In genomic region chr2:11494841-11495255, GRCm38 (mm10) we compare ENCODE assay signal across 11 mouse cellular contexts. TPM values are rescaled to one million over a fixed set of nuclear protein-coding genes. Genes with fewer than 3 reads are reported as not detected.
DNase-seq lines count a peak whose midpoint lies in the region; ATAC-seq lines count a peak whose summit lies in the region.
"Had no signal": no experiment of that assay in that cellular context is flagged by ENCODE, and none has a peak within 500 bp of the region (broad histone marks: within the 10 kb centered on the region; RNA-seq: fewer than 3 reads in every experiment).

No protein-coding gene starts in this region.

- H3K4me2 ChIP-seq in heart, embryonic 14.5 days (ENCODE audit: low read length), result peak overlapping the region; percentile 11; the same call in 1 of the 2 replicates
- H3K4me2 ChIP-seq: midbrain, embryonic 12.5 days had no signal

- H3K27me3 ChIP-seq in heart, embryonic 14.5 days (ENCODE audit: control insufficient read depth, insufficient read depth, low read length), result no peaks in the 10 kb centered on the region
- no peaks in the 10 kb centered on the region for H3K27me3 ChIP-seq in limb, embryonic 10.5 days (ENCODE audit: low read depth, poor library complexity, severe bottlenecking)
- H3K27me3 ChIP-seq: midbrain, embryonic 12.5 days had no signal

- no peak for ATAC-seq in heart, embryonic 14.5 days (ENCODE audit: insufficient number of reproducible peaks, insufficient read depth, low FRiP score, low read depth)
- ATAC-seq in megakaryocyte progenitor cell, adult 5-6 weeks (replicated peaks; ENCODE audit: poor library complexity), result no peak

- DNase-seq in layer of hippocampus, adult 18-20 months (ENCODE audit: low spot score in 2 of 2), result peak; percentile 18 to 47
- DNase-seq in layer of hippocampus, adult 9-10 months (ENCODE audit: low spot score), result no peak
- peak; percentile 56 for DNase-seq in cerebellum, adult 9-10 months
- DNase-seq in layer of hippocampus, postnatal 14 days (ENCODE audit: low spot score in 2 of 2), result peak; percentile 33 to 81
- DNase-seq in limb, embryonic 10.5 days (ENCODE audit: low spot score), result no peak
- DNase-seq in spleen, postnatal 14 days (ENCODE audit: low spot score in 2 of 2), result no peak

- peaks cover under 1 to 23% of the 10 kb centered on the region in 2 experiments; a peak in 3 of 4 replicates for H3K4me1 ChIP-seq in heart, embryonic 14.5 days (ENCODE audit: control insufficient read depth in 2 of 2, insufficient read depth in 2 of 2, low read length in 2 of 2)
- peaks cover under 1% of the 10 kb centered on the region for H3K4me1 ChIP-seq in limb, embryonic 10.5 days

- no peak overlapping the region for H3K9ac ChIP-seq in heart, embryonic 14.5 days (ENCODE audit: low read length)
- H3K9ac ChIP-seq: midbrain, embryonic 12.5 days had no signal

- H3K36me3 ChIP-seq in heart, embryonic 14.5 days (ENCODE audit: control insufficient read depth, insufficient read depth, low read length), result peaks cover 65% of the 10 kb centered on the region
- peaks cover 60% of the 10 kb centered on the region for H3K36me3 ChIP-seq in limb, embryonic 10.5 days
- H3K36me3 ChIP-seq: G1E had no signal

- H3K9me3 ChIP-seq in heart, embryonic 14.5 days (ENCODE audit: control insufficient read depth, low read length), result no peaks in the 10 kb centered on the region
- no peaks in the 10 kb centered on the region for H3K9me3 ChIP-seq in limb, embryonic 10.5 days (replicated peaks)
- H3K9me3 ChIP-seq: G1E; midbrain, embryonic 12.5 days had no signal

- H3K27ac ChIP-seq in heart, embryonic 14.5 days (replicated peaks in 1 of 2; ENCODE audit: control insufficient read depth in 1 of 2, insufficient read depth in 1 of 2, low read depth in 2 of 2, low read length in 2 of 2), result peak overlapping the region in 1 of 2 experiments; percentile 16; a peak in 1 of 4 replicates
- no peak overlapping the region for H3K27ac ChIP-seq in limb, embryonic 10.5 days
- H3K27ac ChIP-seq: left cerebral cortex, adult 2 months; midbrain, embryonic 12.5 days had no signal

- 63% methylated on average over 7 of the region's 7 CpGs for WGBS in heart, embryonic 14.5 days
- WGBS in limb, embryonic 10.5 days, result 78% methylated on average over 7 of the region's 7 CpGs

- H3K4me3 ChIP-seq in heart, embryonic 14.5 days (ENCODE audit: control insufficient read depth in 1 of 2, insufficient read depth in 1 of 2, low read depth in 1 of 2, low read length in 2 of 2), result no peak overlapping the region
- H3K4me3 ChIP-seq in limb, embryonic 10.5 days, result no peak overlapping the region
- H3K4me3 ChIP-seq: left cerebral cortex, adult 2 months; midbrain, embryonic 12.5 days had no signal

RNA-seq across cellular contexts. Expression of gene Pfkfb3, which starts 59.0 kb away (rescaled TPM):
- total RNA-seq in layer of hippocampus, adult 18-20 months (2021), result 10 to 100 TPM; 40.0 to 41.4 TPM
- 9.2 and 11.6 TPM in 2 replicates for polyA plus RNA-seq in heart, embryonic 14.5 days (2014; fragmentation: Nextera tagmentation; extraction: Ambion mirVana)
- 10 to 100 TPM; 36.4 to 40.5 TPM for total RNA-seq in layer of hippocampus, postnatal 14 days (2021)
- 10.7 and 11.3 TPM in 2 replicates for polyA plus RNA-seq in limb, embryonic 10.5 days (2016; fragmentation: Nextera tagmentation; extraction: Ambion mirVana)
- total RNA-seq in megakaryocyte progenitor cell, adult 5-6 weeks (2015), result 48.2 and 49.0 TPM in 2 replicates
- 40.9 and 45.9 TPM in 2 replicates for total RNA-seq in megakaryocyte progenitor cell, adult 5-6 weeks (2017)
- polyA plus RNA-seq: G1E had no signal

Comparison
In these comparisons a context has a peak if more than half of its experiments do, and no peak if none do; other contexts are left out.
1. DNase-seq: peak in layer of hippocampus, adult 18-20 months (2 of 2), cerebellum, adult 9-10 months (single experiment) and layer of hippocampus, postnatal 14 days (2 of 2); none in layer of hippocampus, adult 9-10 months (single experiment), limb, embryonic 10.5 days (single experiment) and spleen, postnatal 14 days (0 of 2).